Mouse (Mus musculus): Measurements from ENCODE around the gene Ptges3. TPM values are rescaled to one million over a fixed set of nuclear protein-coding genes. Genes with fewer than 3 reads are reported as not detected.

The Ptges3 gene
- polyA plus RNA-seq, 1 experiment from 2014 or later: 426 TPM

- no peak for DNase-seq (ENCODE audit: low spot score)
- Histone ChIP-seq H3K4me2 (ENCODE audit: low read length) (no peak overlapping the region), H3K36me3 (ENCODE audit: control insufficient read depth, insufficient read depth, low read length) (peaks cover 95% of the 10 kb centered on the region), H3K4me1 (ENCODE audit: control insufficient read depth, insufficient read depth, low read length) (no peaks in the 10 kb centered on the region), H3K4me3 (ENCODE audit: low read depth, low read length) (no peak overlapping the region), H3K9ac (ENCODE audit: low read length) (no peak overlapping the region), H3K27me3 (replicated peaks; ENCODE audit: control insufficient read depth, insufficient read depth, low read length) (no peaks in the 10 kb centered on the region), H3K27ac (ENCODE audit: low read depth, low read length) (no peak overlapping the region), H3K9me3 (replicated peaks; ENCODE audit: control insufficient read depth, low read length) (no peaks in the 10 kb centered on the region)
- WGBS: 97% methylated on average over 7 of the region's 7 CpGs
- no peak for ATAC-seq
Observed at GRCm38 (mm10) chr10:128123833-128124232, 65.1 kb downstream of the Ptges3 start.

- Histone ChIP-seq H3K4me3 (ENCODE audit: low read depth, low read length) (no peak overlapping the region), H3K9me3 (replicated peaks; ENCODE audit: control insufficient read depth, low read length) (no peaks in the 10 kb centered on the region), H3K36me3 (ENCODE audit: control insufficient read depth, insufficient read depth, low read length) (peaks cover 92% of the 10 kb centered on the region), H3K27me3 (replicated peaks; ENCODE audit: control insufficient read depth, insufficient read depth, low read length) (no peaks in the 10 kb centered on the region), H3K4me2 (ENCODE audit: low read length) (no peak overlapping the region), H3K27ac (ENCODE audit: low read depth, low read length) (no peak overlapping the region), H3K4me1 (ENCODE audit: control insufficient read depth, insufficient read depth, low read length) (no peaks in the 10 kb centered on the region), H3K9ac (ENCODE audit: low read length) (no peak overlapping the region)
- DNase-seq (ENCODE audit: low spot score) (no peak), ATAC-seq (no peak)
- 96% methylated on average over 9 of the region's 9 CpGs for WGBS
Observed at GRCm38 (mm10) chr10:128124831-128125230, 66.1 kb downstream of the Ptges3 start.

GRCm38 (mm10) chr10:128125951-128126350, 67.2 kb downstream of the Ptges3 start:
- no peak for ATAC-seq
- Histone ChIP-seq H3K9ac (ENCODE audit: low read length) (no peak overlapping the region), H3K4me2 (ENCODE audit: low read length) (no peak overlapping the region), H3K36me3 (ENCODE audit: control insufficient read depth, insufficient read depth, low read length) (peaks cover 91% of the 10 kb centered on the region), H3K4me1 (ENCODE audit: control insufficient read depth, insufficient read depth, low read length) (no peaks in the 10 kb centered on the region), H3K27ac (ENCODE audit: low read depth, low read length) (no peak overlapping the region), H3K4me3 (ENCODE audit: low read depth, low read length) (no peak overlapping the region), H3K9me3 (replicated peaks; ENCODE audit: control insufficient read depth, low read length) (no peaks in the 10 kb centered on the region), H3K27me3 (replicated peaks; ENCODE audit: control insufficient read depth, insufficient read depth, low read length) (no peaks in the 10 kb centered on the region)
- DNase-seq (ENCODE audit: low spot score): no peak
- 94% methylated on average over 14 of the region's 14 CpGs for WGBS

MicroRNAs encoded within 50 kb of the gene (microRNA counts, 519-probe panel; counts per million panel counts)
- microRNA mmu-miR-677: not detected

Small RNA genes within 50 kb of the gene (microRNA-seq; reads per million reads assigned to microRNA genes)
- gene Mir677: 16.3 reads per million, percentile 37 among the genes with 10 or more reads in this experiment

Other genes starting within 250 kb of the Ptges3 start
- gene Rdh19, start 209.0 kb upstream of the Ptges3 start, polyA plus RNA-seq (2014; fragmentation: Nextera tagmentation; extraction: Ambion mirVana): not detected in 2 replicates
- gene Rdh16f2, start 192.5 kb upstream of the Ptges3 start, polyA plus RNA-seq (2014; fragmentation: Nextera tagmentation; extraction: Ambion mirVana): not detected in 2 replicates
- gene Rdh7, start 170.1 kb upstream of the Ptges3 start, polyA plus RNA-seq (2014; fragmentation: Nextera tagmentation; extraction: Ambion mirVana): not detected in 2 replicates
- gene Sdr9c7, start 160.4 kb upstream of the Ptges3 start, polyA plus RNA-seq (2014; fragmentation: Nextera tagmentation; extraction: Ambion mirVana): not detected in 2 replicates
- gene Hsd17b6, start 51.3 kb upstream of the Ptges3 start, polyA plus RNA-seq (2014; fragmentation: Nextera tagmentation; extraction: Ambion mirVana): not detected in 2 replicates
- gene Prim1, start 43.8 kb upstream of the Ptges3 start, polyA plus RNA-seq (2014; fragmentation: Nextera tagmentation; extraction: Ambion mirVana): 66.3 and 71.6 TPM in 2 replicates
- gene Naca, start 23.4 kb upstream of the Ptges3 start, polyA plus RNA-seq (2014; fragmentation: Nextera tagmentation; extraction: Ambion mirVana): 731 and 771 TPM in 2 replicates
- 2,318 and 2,350 TPM in 2 replicates for gene Atp5b, start 24.3 kb downstream of the Ptges3 start, polyA plus RNA-seq (2014; fragmentation: Nextera tagmentation; extraction: Ambion mirVana)
- gene Baz2a, start 32.6 kb downstream of the Ptges3 start, polyA plus RNA-seq (2014; fragmentation: Nextera tagmentation; extraction: Ambion mirVana): 13.6 and 16.7 TPM in 2 replicates
- gene Rbms2, start 121.3 kb downstream of the Ptges3 start, polyA plus RNA-seq (2014; fragmentation: Nextera tagmentation; extraction: Ambion mirVana): 7.4 and 9.6 TPM in 2 replicates
- 0.32 and 0.95 TPM in 2 replicates for gene Gls2, start 135.5 kb downstream of the Ptges3 start, polyA plus RNA-seq (2014; fragmentation: Nextera tagmentation; extraction: Ambion mirVana)
- 22.8 and 23.8 TPM in 2 replicates for gene Spryd4, start 152.9 kb downstream of the Ptges3 start, polyA plus RNA-seq (2014; fragmentation: Nextera tagmentation; extraction: Ambion mirVana)
- gene Mip, start 166.9 kb downstream of the Ptges3 start, polyA plus RNA-seq (2014; fragmentation: Nextera tagmentation; extraction: Ambion mirVana): 0.19 and 0.22 TPM in 2 replicates
- 27.2 and 28.3 TPM in 2 replicates for gene Timeless, start 173.1 kb downstream of the Ptges3 start, polyA plus RNA-seq (2014; fragmentation: Nextera tagmentation; extraction: Ambion mirVana)
- 0.30 TPM in 1 of 2 replicates, not detected in the other for gene Apon, start 195.1 kb downstream of the Ptges3 start, polyA plus RNA-seq (2014; fragmentation: Nextera tagmentation; extraction: Ambion mirVana)
- not detected in 2 replicates for gene Apof, start 209.7 kb downstream of the Ptges3 start, polyA plus RNA-seq (2014; fragmentation: Nextera tagmentation; extraction: Ambion mirVana)
- 11.6 and 17.4 TPM in 2 replicates for gene Stat2, start 211.6 kb downstream of the Ptges3 start, polyA plus RNA-seq (2014; fragmentation: Nextera tagmentation; extraction: Ambion mirVana)
- gene Il23a, start 239.8 kb downstream of the Ptges3 start, polyA plus RNA-seq (2014; fragmentation: Nextera tagmentation; extraction: Ambion mirVana): not detected in 2 replicates
- gene Pan2, start 244.4 kb downstream of the Ptges3 start, polyA plus RNA-seq (2014; fragmentation: Nextera tagmentation; extraction: Ambion mirVana): 21.4 and 23.2 TPM in 2 replicates